Mouse (Mus musculus): Measurements from ENCODE around the gene Gid4. TPM values are rescaled to one million over a fixed set of nuclear protein-coding genes. Genes with fewer than 3 reads are reported as not detected.

Gene Gid4
- polyA plus RNA-seq, 1 experiment from 2014 or later: 29.9 TPM

DNA sequence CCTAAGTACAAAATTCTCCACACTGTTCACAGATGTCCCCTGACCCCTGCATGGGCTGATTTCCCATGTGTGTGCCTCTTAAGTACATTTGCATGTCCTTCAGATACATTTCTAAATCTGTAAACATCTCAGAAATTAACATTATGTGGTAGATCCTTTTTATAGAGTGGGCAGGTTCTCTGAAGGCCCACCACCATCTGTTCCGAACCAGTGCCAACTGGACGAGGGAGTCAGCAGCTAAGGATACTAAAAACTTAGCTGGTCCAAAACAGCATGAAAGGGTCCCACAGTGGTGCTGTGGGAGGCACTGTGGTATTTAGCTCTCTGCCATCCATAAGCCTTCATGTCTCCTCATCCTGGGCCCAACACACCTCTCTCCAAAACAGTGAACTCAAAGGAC, 19.8 kb upstream of the Gid4 start:
- Histone ChIP-seq H3K4me2 (no peak overlapping the region), H3K9ac (no peak overlapping the region), H3K4me3 (no peak overlapping the region), H3K4me1 (no peaks in the 10 kb centered on the region), H3K9me3 (no peaks in the 10 kb centered on the region), H3K27me3 (no peaks in the 10 kb centered on the region), H3K27ac (no peak overlapping the region), H3K36me3 (peaks cover 22% of the 10 kb centered on the region)
- WGBS: 93% methylated on average over 2 of the region's 2 CpGs
- ATAC-seq (ENCODE audit: insufficient number of reproducible peaks, low FRiP score, low TSS enrichment, low read depth): no peak

DNA sequence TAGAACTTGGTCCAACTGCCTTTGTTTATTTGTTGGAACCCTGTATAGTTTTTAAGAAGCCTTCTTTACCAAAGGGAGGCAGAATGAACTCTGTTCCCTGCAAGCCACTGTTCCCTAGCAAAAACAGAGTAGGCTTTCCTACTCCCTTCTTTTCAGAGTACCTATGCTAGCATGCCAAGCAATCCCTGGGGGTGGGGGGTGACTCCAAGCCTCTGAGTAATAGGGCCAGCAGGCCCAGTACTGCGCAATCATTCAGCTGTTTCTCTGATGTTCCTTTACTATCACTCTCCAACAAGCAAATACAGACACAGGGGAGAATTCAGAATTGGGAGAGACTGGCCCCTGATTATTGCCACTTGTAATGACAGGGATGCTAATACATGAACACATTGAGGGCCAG, 10.3 kb upstream of the Gid4 start:
- Histone ChIP-seq H3K4me2 (no peak overlapping the region), H3K9me3 (no peaks in the 10 kb centered on the region), H3K4me3 (no peak overlapping the region), H3K27me3 (no peaks in the 10 kb centered on the region), H3K27ac (no peak overlapping the region), H3K4me1 (no peaks in the 10 kb centered on the region), H3K9ac (no peak overlapping the region), H3K36me3 (peaks cover 79% of the 10 kb centered on the region)
- ATAC-seq (ENCODE audit: insufficient number of reproducible peaks, low FRiP score, low TSS enrichment, low read depth): no peak
- WGBS: 95% methylated on average over 1 of the region's 1 CpGs

DNA sequence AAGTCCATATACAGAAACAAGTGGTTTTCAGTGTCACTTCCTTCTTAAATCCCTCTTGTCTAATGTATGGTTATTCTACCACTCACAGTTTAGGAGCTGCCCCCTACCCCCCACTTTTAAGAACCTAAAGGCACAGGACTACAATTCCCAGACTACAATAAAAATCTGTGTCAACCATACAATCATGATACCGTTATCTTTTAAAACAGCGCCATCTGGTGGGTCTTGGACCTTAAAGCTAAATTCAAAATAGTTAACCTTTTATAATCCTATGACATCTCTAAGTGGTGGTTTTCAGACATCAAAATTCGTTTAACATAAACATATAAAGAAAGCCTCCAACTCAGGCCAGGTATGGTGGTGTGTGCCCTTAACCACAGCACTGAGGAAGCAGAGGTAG, 4.8 kb upstream of the Gid4 start:
- Histone ChIP-seq H3K9me3 (no peaks in the 10 kb centered on the region), H3K9ac (no peak overlapping the region), H3K27ac (no peak overlapping the region), H3K4me1 (peaks cover 10% of the 10 kb centered on the region), H3K27me3 (no peaks in the 10 kb centered on the region), H3K36me3 (peaks cover 24% of the 10 kb centered on the region), H3K4me3 (no peak overlapping the region), H3K4me2 (no peak overlapping the region)
- ATAC-seq (ENCODE audit: insufficient number of reproducible peaks, low FRiP score, low TSS enrichment, low read depth): no peak
- 5% methylated on average over 3 of the region's 3 CpGs for WGBS

DNA sequence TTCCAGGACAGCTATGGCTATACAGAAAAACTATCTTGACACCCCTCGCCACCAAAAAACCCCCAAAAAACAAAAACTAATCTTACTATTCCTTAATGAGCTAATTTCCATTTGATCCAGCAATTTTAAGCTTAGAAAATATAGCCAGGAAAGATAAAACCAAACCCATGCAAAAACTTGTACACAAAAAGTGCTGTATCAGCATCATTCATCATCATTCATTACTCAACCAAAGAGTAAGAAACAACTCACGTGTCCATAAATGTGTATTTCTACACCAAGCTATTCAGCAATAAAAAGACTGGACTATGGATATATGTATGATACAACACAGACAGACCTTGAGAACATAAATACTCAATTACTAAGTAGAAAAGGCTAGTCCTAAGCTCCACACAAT, 4.0 kb upstream of the Gid4 start:
- WGBS: 81% methylated on average over 2 of the region's 2 CpGs
- Histone ChIP-seq H3K9me3 (no peaks in the 10 kb centered on the region), H3K4me1 (peaks cover 10% of the 10 kb centered on the region), H3K27me3 (no peaks in the 10 kb centered on the region), H3K36me3 (peaks cover 17% of the 10 kb centered on the region), H3K27ac (no peak overlapping the region), H3K9ac (no peak overlapping the region), H3K4me3 (no peak overlapping the region), H3K4me2 (no peak overlapping the region)
- no peak for ATAC-seq (ENCODE audit: insufficient number of reproducible peaks, low FRiP score, low TSS enrichment, low read depth)

DNA sequence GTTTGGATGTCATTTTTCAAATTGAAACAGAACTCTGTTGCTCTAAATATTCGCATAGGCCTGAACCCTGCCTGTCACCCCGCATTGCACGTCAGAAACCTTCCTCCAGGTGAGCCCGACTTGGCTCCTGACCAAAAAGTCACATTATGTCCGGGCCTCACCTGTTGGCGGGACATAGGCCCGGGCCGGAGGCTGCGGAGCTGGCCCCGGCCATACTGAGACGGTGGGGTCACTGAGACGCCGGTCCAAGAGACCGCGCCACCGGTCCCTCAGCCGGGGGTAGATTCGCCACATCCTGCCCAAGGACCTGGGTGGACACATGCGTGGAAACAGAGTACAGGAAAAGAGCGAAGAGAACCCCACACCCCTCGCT, 369 bp upstream of the Gid4 start:
- H3K27me3 ChIP-seq: no peaks in the 10 kb centered on the region
- ATAC-seq (ENCODE audit: insufficient number of reproducible peaks, low FRiP score, low TSS enrichment, low read depth): peak; percentile 44; the same call in 1 of the 2 replicates
- H3K4me1 ChIP-seq: peaks cover 26% of the 10 kb centered on the region
- WGBS: under 1% methylated on average over 21 of the region's 21 CpGs
- H3K36me3 ChIP-seq: no peaks in the 10 kb centered on the region
- H3K9me3 ChIP-seq: no peaks in the 10 kb centered on the region
- H3K9ac ChIP-seq: peak overlapping the region; percentile 77
- peak overlapping the region; percentile 75 for H3K27ac ChIP-seq
- peak overlapping the region; percentile 66 for H3K4me2 ChIP-seq
- H3K4me3 ChIP-seq: peak overlapping the region; percentile 85

DNA sequence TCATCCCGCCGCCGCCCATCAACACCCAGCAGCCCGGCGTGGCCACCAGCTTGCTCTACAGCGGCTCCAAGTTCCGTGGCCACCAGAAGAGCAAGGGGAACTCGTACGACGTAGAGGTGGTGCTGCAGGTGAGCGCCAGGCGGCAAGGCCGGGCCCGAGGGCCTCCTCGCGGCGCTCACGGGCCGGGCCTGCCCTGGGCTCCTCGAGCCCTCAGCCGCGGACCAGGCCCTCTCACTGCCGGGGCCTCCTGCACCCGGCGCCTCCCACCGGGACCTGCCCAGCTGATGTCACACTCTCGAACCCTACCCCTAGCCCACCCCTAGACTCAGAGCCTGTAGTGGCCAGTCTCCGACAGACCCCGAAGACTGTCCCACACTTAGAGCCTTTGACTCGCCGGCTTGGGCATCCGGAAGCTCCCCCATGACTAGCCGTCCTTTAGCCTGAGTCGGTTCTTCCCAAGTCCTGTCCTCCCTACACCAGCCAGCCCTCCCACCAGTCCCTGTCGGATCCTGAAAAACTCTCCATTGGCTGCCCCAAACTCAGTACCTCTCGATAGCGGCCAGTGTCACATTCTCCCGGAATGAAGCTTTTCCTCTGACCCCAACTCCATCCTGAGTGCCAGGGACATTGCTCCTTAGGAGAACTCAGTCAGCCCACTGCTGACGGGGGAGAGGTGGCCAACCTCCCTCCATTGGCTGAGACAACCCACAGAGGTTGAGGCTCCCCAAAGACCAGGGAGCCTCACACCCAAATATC, 950 bp downstream of the Gid4 start, which contains the start of gene Atpaf2:
TSS of gene Atpaf2 (minus strand) at position 741 of the 756 bp plus-strand sequence.
- Histone ChIP-seq H3K27me3 (no peaks in the 10 kb centered on the region), H3K9me3 (no peaks in the 10 kb centered on the region), H3K4me3 (peak within 1 kb of the TSS; percentile 85), H3K4me2 (peak within 1 kb of the TSS; percentile 66), H3K27ac (peak within 1 kb of the TSS; percentile 90), H3K9ac (peak within 1 kb of the TSS; percentile 84), H3K4me1 (peaks cover 26% of the 10 kb centered on the region), H3K36me3 (no peaks in the 10 kb centered on the region)
- under 1% methylated on average over 39 of the region's 39 CpGs for WGBS
- peak; percentile 28 for ATAC-seq (ENCODE audit: insufficient number of reproducible peaks, low FRiP score, low TSS enrichment, low read depth)

DNA sequence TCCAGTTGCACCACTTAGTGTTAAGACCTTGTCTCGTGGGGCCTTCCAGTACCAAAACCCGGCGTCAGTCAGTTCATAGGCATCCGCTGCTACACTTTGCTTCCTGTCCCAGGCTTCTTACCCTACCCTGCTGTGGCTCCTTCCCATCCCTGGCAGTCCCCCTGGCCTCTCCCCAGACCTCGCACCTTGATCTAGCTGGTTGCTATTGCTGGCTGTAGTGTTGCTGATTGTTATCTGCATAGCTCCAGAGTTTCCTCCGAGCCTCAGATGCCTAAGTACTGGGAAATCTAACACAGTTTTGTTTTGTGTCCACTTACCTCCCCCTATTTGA, 1.5 kb downstream of the Gid4 start:
- peak overlapping the region; percentile 66 for H3K4me2 ChIP-seq
- H3K9me3 ChIP-seq: no peaks in the 10 kb centered on the region
- H3K27me3 ChIP-seq: no peaks in the 10 kb centered on the region
- peaks cover 26% of the 10 kb centered on the region for H3K4me1 ChIP-seq
- ATAC-seq (ENCODE audit: insufficient number of reproducible peaks, low FRiP score, low TSS enrichment, low read depth): no peak
- H3K27ac ChIP-seq: no peak overlapping the region; the same call in 1 of the 2 replicates
- H3K4me3 ChIP-seq: peak overlapping the region; percentile 85
- H3K36me3 ChIP-seq: no peaks in the 10 kb centered on the region
- peak overlapping the region; percentile 84 for H3K9ac ChIP-seq
- 7% methylated on average over 6 of the region's 6 CpGs for WGBS

DNA sequence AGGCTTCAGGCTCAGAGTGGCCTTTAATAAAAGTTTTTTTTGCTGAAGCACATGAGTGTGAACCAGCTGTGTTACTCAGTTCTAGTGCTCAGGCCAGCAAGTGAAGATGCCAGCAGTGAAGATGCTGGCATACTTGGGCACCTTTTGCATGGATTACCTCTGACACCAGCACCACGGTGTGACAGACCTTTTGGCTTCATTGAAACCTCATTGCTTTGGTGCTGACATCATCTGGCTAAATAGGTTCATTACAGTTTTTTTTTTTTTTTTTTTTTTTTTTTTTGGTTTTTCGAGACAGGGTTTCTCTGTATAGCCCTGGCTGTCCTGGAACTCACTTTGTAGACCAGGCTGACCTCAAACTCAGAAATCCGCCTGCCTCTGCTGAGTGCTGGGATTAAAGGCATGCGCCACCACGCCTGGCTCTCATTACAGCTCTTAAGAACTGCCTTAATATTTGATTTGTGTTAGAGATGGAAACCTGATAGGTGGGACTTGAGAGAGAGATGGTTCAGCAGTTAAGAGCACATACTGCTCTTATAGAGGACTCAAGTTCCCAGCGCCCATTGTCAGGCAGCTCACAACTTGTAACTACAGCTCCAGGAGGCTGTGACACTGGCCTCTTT, 5.2 kb downstream of the Gid4 start:
- H3K27me3 ChIP-seq: no peaks in the 10 kb centered on the region
- H3K27ac ChIP-seq: no peak overlapping the region
- no peak overlapping the region for H3K9ac ChIP-seq
- H3K4me3 ChIP-seq: no peak overlapping the region
- H3K9me3 ChIP-seq: no peaks in the 10 kb centered on the region
- H3K4me2 ChIP-seq: no peak overlapping the region
- peaks cover 19% of the 10 kb centered on the region for H3K36me3 ChIP-seq
- peaks cover 15% of the 10 kb centered on the region for H3K4me1 ChIP-seq
- WGBS: 63% methylated on average over 6 of the region's 6 CpGs
- no peak for ATAC-seq (ENCODE audit: insufficient number of reproducible peaks, low FRiP score, low TSS enrichment, low read depth)

DNA sequence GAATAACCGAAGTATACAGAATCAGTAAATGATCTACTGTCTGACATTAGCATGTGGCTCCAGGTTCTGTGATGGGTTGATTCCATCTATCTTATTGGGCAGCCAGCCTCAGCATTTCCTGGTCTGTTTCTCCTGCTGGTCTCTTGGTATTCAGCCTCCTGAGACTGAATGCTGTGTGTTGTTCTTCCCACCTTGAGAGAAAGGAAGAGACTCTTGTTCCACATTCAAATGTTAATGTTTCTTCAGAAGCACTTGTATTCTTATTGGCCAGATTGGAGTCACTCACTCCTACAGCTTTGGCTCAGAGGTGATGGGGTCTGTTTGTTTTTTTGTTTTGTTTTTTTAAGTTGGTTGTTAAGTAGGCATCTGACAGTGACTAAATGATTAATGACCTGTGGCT, 6.1 kb downstream of the Gid4 start:
- H3K4me3 ChIP-seq: no peak overlapping the region
- H3K9ac ChIP-seq: no peak overlapping the region
- H3K4me2 ChIP-seq: no peak overlapping the region
- peaks cover 15% of the 10 kb centered on the region for H3K4me1 ChIP-seq
- H3K27me3 ChIP-seq: no peaks in the 10 kb centered on the region
- WGBS: 85% methylated on average over 1 of the region's 1 CpGs
- H3K9me3 ChIP-seq: no peaks in the 10 kb centered on the region
- H3K36me3 ChIP-seq: peaks cover 24% of the 10 kb centered on the region
- no peak overlapping the region for H3K27ac ChIP-seq
- ATAC-seq (ENCODE audit: insufficient number of reproducible peaks, low FRiP score, low TSS enrichment, low read depth): no peak

DNA sequence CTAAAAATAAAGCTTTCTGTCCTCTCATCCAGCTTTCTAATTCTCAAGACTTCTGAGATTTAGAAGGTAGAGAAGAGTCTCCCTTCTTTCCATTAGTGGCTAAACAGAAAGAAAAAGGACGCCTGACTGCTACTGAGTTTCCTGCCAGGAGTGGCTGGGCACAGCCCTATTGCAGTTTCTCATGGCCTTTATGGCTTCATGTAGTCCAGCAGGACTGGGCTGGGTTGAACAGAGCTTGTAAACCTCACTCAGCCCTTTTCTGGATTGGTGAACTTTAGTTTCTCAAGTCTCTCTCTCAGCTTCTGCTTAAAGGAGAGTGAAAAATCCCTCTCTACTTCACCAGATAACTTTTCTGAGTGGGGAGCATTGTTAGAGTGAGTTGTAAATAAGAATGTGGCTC, 9.5 kb downstream of the Gid4 start:
- ATAC-seq (ENCODE audit: insufficient number of reproducible peaks, low FRiP score, low TSS enrichment, low read depth): no peak
- Histone ChIP-seq H3K36me3 (peaks cover 29% of the 10 kb centered on the region), H3K9ac (no peak overlapping the region), H3K9me3 (no peaks in the 10 kb centered on the region), H3K4me3 (no peak overlapping the region), H3K27ac (no peak overlapping the region), H3K27me3 (no peaks in the 10 kb centered on the region), H3K4me2 (no peak overlapping the region), H3K4me1 (no peaks in the 10 kb centered on the region)
- WGBS: 71% methylated on average over 1 of the region's 1 CpGs

DNA sequence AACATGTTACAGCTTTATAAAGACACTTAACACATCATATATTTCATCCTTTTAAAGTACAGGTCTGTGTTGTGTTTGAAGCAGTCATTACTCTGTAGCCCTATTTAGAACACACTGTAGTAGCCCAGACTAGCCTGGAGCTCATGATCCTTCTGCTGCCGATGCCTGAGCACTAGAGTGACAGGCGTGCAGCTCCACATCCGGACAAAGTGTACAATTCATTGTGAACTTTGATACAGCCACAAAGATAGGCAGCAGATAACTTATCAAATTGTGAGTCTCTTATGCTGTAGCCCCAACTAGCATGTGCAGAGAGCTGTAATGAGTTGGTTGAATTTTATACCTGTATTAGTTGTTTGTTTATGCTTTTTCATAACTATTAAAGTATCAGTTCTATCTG, 10.7 kb downstream of the Gid4 start:
- no peak overlapping the region for H3K4me3 ChIP-seq
- H3K9ac ChIP-seq: no peak overlapping the region
- 91% methylated on average over 3 of the region's 3 CpGs for WGBS
- H3K27ac ChIP-seq: no peak overlapping the region
- no peak overlapping the region for H3K4me2 ChIP-seq
- no peaks in the 10 kb centered on the region for H3K27me3 ChIP-seq
- H3K36me3 ChIP-seq: peaks cover 38% of the 10 kb centered on the region
- no peaks in the 10 kb centered on the region for H3K4me1 ChIP-seq
- no peaks in the 10 kb centered on the region for H3K9me3 ChIP-seq
- ATAC-seq (ENCODE audit: insufficient number of reproducible peaks, low FRiP score, low TSS enrichment, low read depth): no peak

DNA sequence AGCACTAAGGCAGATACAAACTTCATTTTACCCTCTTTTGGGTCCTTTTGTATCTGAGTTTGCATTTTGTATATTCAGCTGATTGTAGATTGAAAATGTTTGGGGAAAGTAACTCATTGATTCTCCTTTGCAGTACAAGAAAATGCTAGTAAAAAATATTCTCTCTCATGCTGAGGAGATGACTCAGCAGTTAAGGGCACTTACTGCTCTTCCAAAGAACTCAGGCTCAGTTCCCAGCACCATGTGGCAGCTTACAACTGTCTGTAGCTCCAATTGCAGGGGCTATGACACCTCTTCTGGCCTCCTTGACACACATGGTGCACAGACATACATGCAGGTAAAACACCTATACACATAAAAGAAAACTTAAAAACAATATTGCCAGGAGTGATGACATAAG, 16.6 kb downstream of the Gid4 start:
- Histone ChIP-seq H3K9ac (no peak overlapping the region), H3K27me3 (no peaks in the 10 kb centered on the region), H3K36me3 (peaks cover 64% of the 10 kb centered on the region), H3K4me2 (no peak overlapping the region), H3K4me1 (no peaks in the 10 kb centered on the region), H3K27ac (no peak overlapping the region), H3K9me3 (no peaks in the 10 kb centered on the region), H3K4me3 (no peak overlapping the region)
- no peak for ATAC-seq (ENCODE audit: insufficient number of reproducible peaks, low FRiP score, low TSS enrichment, low read depth)
